In the genomic region with DNA sequence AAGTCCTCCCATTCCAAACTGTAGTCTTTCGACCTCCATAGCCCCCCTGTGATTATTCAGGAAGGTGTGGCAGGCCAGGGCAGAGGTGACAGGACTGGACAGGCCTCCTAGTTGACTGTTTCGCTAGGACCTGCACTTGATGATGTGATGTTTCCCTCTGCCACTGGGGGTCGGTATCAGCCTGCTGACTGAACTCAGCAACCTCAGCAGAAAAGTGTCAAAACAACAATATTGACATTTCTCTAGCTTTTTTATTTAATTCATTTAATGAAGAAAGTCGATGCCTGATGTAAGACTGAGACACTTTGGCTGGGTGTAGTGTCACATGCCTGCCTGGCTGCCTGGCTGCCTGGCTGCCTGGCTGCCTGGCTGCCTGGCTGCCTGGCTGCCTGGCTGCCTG, we compare ENCODE assay signal across 10 mouse cellular contexts. TPM values are rescaled to one million over a fixed set of nuclear protein-coding genes. Genes with fewer than 3 reads are reported as not detected.
DNase-seq lines count a peak whose midpoint lies in the region; ATAC-seq and TF ChIP-seq lines count a peak whose summit lies in the region.
"Had no signal": no experiment of that assay in that cellular context is flagged by ENCODE, and none has a peak within 500 bp of the region (broad histone marks: within the 10 kb centered on the region; RNA-seq: fewer than 3 reads in every experiment).

No protein-coding gene starts in this region.

- POLR2A ChIA-PET in Patski (lab: Charles Lee) = no interaction called here

- no peak overlapping the region for H3K27ac ChIP-seq in kidney, embryonic 14.5 days (ENCODE audit: low read depth, low read length)
- H3K27ac ChIP-seq: heart, embryonic 15.5 days had no signal

- DNase-seq in kidney, adult 18-20 months = peak; percentile 16
- DNase-seq in Patski (ENCODE audit: low read depth, low spot score) = no peak
- DNase-seq in embryo, embryonic 11 days = peak; percentile 54
- DNase-seq in kidney, postnatal 10 days = peak; percentile 68
- peak; percentile 2 for DNase-seq in splenic B cell, adult 2 months (ENCODE audit: low read depth, low spot score)
- DNase-seq in gastrocnemius, adult 8-10 months (ENCODE audit: low spot score in 2 of 2) = no peak

- no peak overlapping the region for H3K4me2 ChIP-seq in kidney, embryonic 14.5 days (replicated peaks; ENCODE audit: low read depth, low read length)
- H3K4me2 ChIP-seq: heart, embryonic 15.5 days had no signal

- H3K27me3 ChIP-seq in kidney, embryonic 14.5 days (ENCODE audit: control insufficient read depth, insufficient read depth, low read length) = no peaks in the 10 kb centered on the region
- peaks cover 6% of the 10 kb centered on the region for H3K27me3 ChIP-seq in Patski
- no peaks in the 10 kb centered on the region for H3K27me3 ChIP-seq in splenic B cell, adult 2 months (ENCODE audit: control insufficient read depth, insufficient read depth, low read length, poor library complexity, severe bottlenecking)
- H3K27me3 ChIP-seq: heart, embryonic 15.5 days had no signal

- peak; percentile 84 for TF ChIP-seq CTCF in Patski (IDR thresholded peaks at IDR 0.05)

- H3K9ac ChIP-seq in kidney, embryonic 14.5 days (ENCODE audit: low read depth, low read length) = no peak overlapping the region
- H3K9ac ChIP-seq: heart, embryonic 15.5 days had no signal

- no peaks in the 10 kb centered on the region for H3K4me1 ChIP-seq in kidney, embryonic 14.5 days (ENCODE audit: control insufficient read depth, insufficient read depth, low read length)
- H3K4me1 ChIP-seq: heart, embryonic 15.5 days had no signal

- H3K4me3 ChIP-seq in kidney, embryonic 14.5 days (ENCODE audit: low read length) = no peak overlapping the region
- H3K4me3 ChIP-seq: heart, embryonic 15.5 days; myocyte had no signal

- H3K9me3 ChIP-seq in kidney, embryonic 14.5 days (ENCODE audit: control insufficient read depth, low read length) = no peaks in the 10 kb centered on the region
- H3K9me3 ChIP-seq: heart, embryonic 15.5 days had no signal

- 15% methylated on average over 4 of the region's 4 CpGs for WGBS in kidney, embryonic 14.5 days

- CTCF ChIA-PET in Patski (lab: Charles Lee) = interaction anchor here (1.1 to 1.6 kb wide), 4 partner anchors 9 to 63 kb away, joined by 3 to 6 read pairs (median 4); no protein-coding TSS in a partner anchor

- in situ Hi-C loops in Patski (cut with MboI; ENCODE audit: low pct_unique_long_range_greater_than_20kb) = loop anchor here (5.0 kb wide), 1 partner anchor 567 kb away; no protein-coding TSS in a partner anchor

- H3K36me3 ChIP-seq in kidney, embryonic 14.5 days (ENCODE audit: control insufficient read depth, insufficient read depth, low read length) = no peaks in the 10 kb centered on the region
- H3K36me3 ChIP-seq in splenic B cell, adult 2 months (ENCODE audit: control insufficient read depth, insufficient read depth, low read length, poor library complexity, severe bottlenecking) = no peaks in the 10 kb centered on the region

- ATAC-seq in kidney, embryonic 14.5 days (ENCODE audit: low FRiP score, low TSS enrichment) = no peak
- peak; percentile 54 for ATAC-seq in Patski
- peak; percentile 64 for ATAC-seq in megakaryocyte progenitor cell, adult 5-6 weeks (replicated peaks; ENCODE audit: poor library complexity)

RNA-seq across cellular contexts. Expression of gene Bbs7, which starts 22.2 kb away (rescaled TPM):
- 9.9 and 15.6 TPM in 2 replicates for polyA plus RNA-seq in kidney, embryonic 14.5 days (2014; fragmentation: Nextera tagmentation; extraction: Ambion mirVana)
- polyA plus RNA-seq in Patski (2021) = 12.3 TPM
- total RNA-seq in megakaryocyte progenitor cell, adult 5-6 weeks (2015) = 2.1 and 3.0 TPM in 2 replicates
- 3.0 and 9.4 TPM in 2 replicates for total RNA-seq in megakaryocyte progenitor cell, adult 5-6 weeks (2017)
- 1 to 10 TPM; 7.3 to 8.4 (median 8.2) TPM for total RNA-seq in gastrocnemius, adult 8-10 months (2022)

RNA-seq across cellular contexts. Expression of gene Trpc3, which starts 54.5 kb away (rescaled TPM):
- 9.2 and 10.1 TPM in 2 replicates for polyA plus RNA-seq in kidney, embryonic 14.5 days (2014; fragmentation: Nextera tagmentation; extraction: Ambion mirVana)
- 2.1 TPM for polyA plus RNA-seq in Patski (2021)
- total RNA-seq in megakaryocyte progenitor cell, adult 5-6 weeks (2015) = not detected in 2 replicates
- total RNA-seq in megakaryocyte progenitor cell, adult 5-6 weeks (2017) = not detected in 2 replicates
- total RNA-seq in gastrocnemius, adult 8-10 months (2022) = 1 to 10 TPM; 1.0 to 2.4 (median 2.0) TPM
- polyA plus RNA-seq: myocyte had no signal

Comparison
In these comparisons a context has a peak if more than half of its experiments do, and no peak if none do; other contexts are left out.
1. DNase-seq: peak in kidney, adult 18-20 months (single experiment), embryo, embryonic 11 days (single experiment), kidney, postnatal 10 days (single experiment) and splenic B cell, adult 2 months (single experiment); none in Patski (single experiment) and gastrocnemius, adult 8-10 months (0 of 2).